Mouse (Mus musculus) MEL (cell line): ENCODE data around the gene Pax8.

ENCODE experiments used
- CTCF ChIP-seq, 3 experiments: IDR thresholded peaks in 2 of 3; conservative IDR thresholded peaks in 1 of 3; 2 replicates each; pipeline ENCODE4 v1.5.1; 2011 to 2012; ENCODE audit warnings: low read length in 3 of 3, low read depth in 2 of 3, mild to moderate bottlenecking in 2 of 3, improper control_type of control experiment in 1 of 3, inconsistent platforms in 1 of 3, mixed read lengths in 1 of 3, moderate library complexity in 1 of 3; ENCODE audit not compliant: control insufficient read depth in 1 of 3, insufficient read depth in 1 of 3, poor library complexity in 1 of 3, severe bottlenecking in 1 of 3
- EP300 ChIP-seq, 2 experiments: IDR thresholded peaks; 2 replicates each; pipeline ENCODE4 v1.6.1; 2011; ENCODE audit warnings: improper control_type of control experiment in 2 of 2, low read length in 2 of 2, low read depth in 1 of 2, mild to moderate bottlenecking in 1 of 2
- HCFC1 ChIP-seq: IDR thresholded peaks from 2 replicates; pipeline ENCODE4 v1.6.1; 2012; ENCODE audit warnings: low read depth, mild to moderate bottlenecking, inconsistent platforms, low read length, improper control_type of control experiment, moderate library complexity
- MXI1 ChIP-seq: IDR thresholded peaks from 2 replicates; pipeline ENCODE4 v1.6.1; 2011; ENCODE audit warnings: mild to moderate bottlenecking, low read depth, low read length, improper control_type of control experiment
- POLR2A ChIP-seq, 2 experiments: IDR thresholded peaks; 2 replicates each; pipeline ENCODE4 v1.6.1; 2011 to 2012; ENCODE audit warnings: low read length in 2 of 2, mild to moderate bottlenecking in 2 of 2, control low read depth in 1 of 2, improper control_type of control experiment in 1 of 2, low read depth in 1 of 2, moderate library complexity in 1 of 2; ENCODE audit not compliant: control insufficient read depth in 1 of 2, insufficient read depth in 1 of 2, poor library complexity in 1 of 2
- POLR2AphosphoS5 ChIP-seq: IDR thresholded peaks from 2 replicates; pipeline ENCODE4 v1.6.1; 2012; ENCODE audit warnings: low read depth, borderline replicate concordance, mild to moderate bottlenecking, inconsistent platforms, low read length, moderate library complexity, mixed read lengths

- TF ChIP-seq CTCF (IDR thresholded peaks at IDR 0.05 in 2 of 3, conservative IDR thresholded peaks at IDR 0.05 in 1 of 3; ENCODE audit: control insufficient read depth in 1 of 3, insufficient read depth in 1 of 3, low read depth in 2 of 3, low read length in 3 of 3, poor library complexity in 1 of 3, severe bottlenecking in 1 of 3) (no peak), MXI1 (no peak), EP300 (IDR thresholded peaks at IDR 0.05; ENCODE audit: low read depth in 1 of 2, low read length in 2 of 2) (no peak), POLR2A (IDR thresholded peaks at IDR 0.05; ENCODE audit: control insufficient read depth in 1 of 2, insufficient read depth in 1 of 2, low read depth in 1 of 2, low read length in 2 of 2, poor library complexity in 1 of 2) (no peak), POLR2AphosphoS5 (no peak), HCFC1 (no peak)
These were observed 40.7 kb downstream of the Pax8 start for GRCm38 (mm10) chr2:24434670-24435069.
